In the genomic region with DNA sequence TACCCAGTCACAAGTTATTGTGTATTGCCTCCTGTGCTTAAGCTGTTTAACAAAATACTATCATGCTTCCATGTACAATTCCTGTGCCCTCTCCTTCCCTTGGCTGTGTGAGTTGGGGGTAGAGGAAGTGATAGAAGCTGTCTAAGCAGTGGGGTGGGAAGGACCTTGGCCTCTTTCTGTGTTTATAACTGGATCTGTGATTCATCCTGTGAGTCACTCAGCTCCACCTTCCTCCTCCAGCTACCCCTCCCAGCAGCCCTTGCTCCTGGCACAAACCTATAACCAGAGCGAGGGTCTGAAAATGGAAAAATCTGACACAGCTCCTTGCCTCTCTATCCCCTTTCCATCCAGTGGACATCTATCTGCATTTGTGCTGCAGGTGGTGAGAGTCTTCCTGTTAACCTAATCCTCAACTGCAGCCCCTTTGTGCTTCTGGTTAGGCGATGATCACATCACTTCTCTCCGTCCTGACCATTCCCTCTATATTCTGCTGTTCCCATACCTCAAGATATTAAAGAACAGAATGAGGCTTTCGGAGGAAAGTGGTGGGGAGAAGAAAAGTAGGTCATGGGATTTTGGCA, we compare ENCODE assay signal across 8 mouse cellular contexts. TPM values are rescaled to one million over a fixed set of nuclear protein-coding genes. Genes with fewer than 3 reads are reported as not detected.
DNase-seq lines count a peak whose midpoint lies in the region; ATAC-seq and TF ChIP-seq lines count a peak whose summit lies in the region.

No protein-coding gene starts in this region.

- no peak for ATAC-seq in megakaryocyte-erythroid progenitor cell, adult 5-6 weeks (replicated peaks; ENCODE audit: low FRiP score, low TSS enrichment, poor library complexity, severe bottlenecking)

- H3K27me3 ChIP-seq in liver, adult 2 months (ENCODE audit: control insufficient read depth, insufficient read depth, low read length) = no peaks in the 10 kb centered on the region

- TF ChIP-seq POLR2A in liver, adult 2 months (IDR thresholded peaks at IDR 0.05; ENCODE audit: extremely low read depth, insufficient read depth, low read length) = no peak

- H3K36me3 ChIP-seq in liver, adult 2 months (ENCODE audit: control insufficient read depth, insufficient read depth, low read length) = no peaks in the 10 kb centered on the region

- TF ChIP-seq CTCF in liver, adult 2 months (IDR thresholded peaks at IDR 0.05; ENCODE audit: low read depth, low read length) = no peak

- H3K9ac ChIP-seq in liver, adult 2 months (ENCODE audit: low read depth, low read length) = no peak overlapping the region

- H3K4me1 ChIP-seq in liver, adult 2 months (ENCODE audit: control insufficient read depth, insufficient read depth, low read length) = peaks cover 8% of the 10 kb centered on the region

- peak; percentile 36 for DNase-seq in liver, adult 2 months (ENCODE audit: extremely low read depth, low read depth, low spot score)
- DNase-seq in liver = no peak
- peak; percentile 58 for DNase-seq in cerebellum, adult 9-11 months
- DNase-seq in heart, adult 9 months (ENCODE audit: low spot score in 2 of 2) = peak; percentile 75 to 76
- DNase-seq in kidney, adult 9 months = peak; percentile 86
- peak; percentile 63 to 70 for DNase-seq in lung, adult 18-20 months
- DNase-seq in ovary, postnatal 14 days (ENCODE audit: low spot score) = peak; percentile 33

- 50% methylated on average over 4 of the region's 4 CpGs for WGBS in liver, adult 2 months

- no peak overlapping the region for H3K4me3 ChIP-seq in liver, adult 2 months (ENCODE audit: insufficient read depth, low read depth, low read length)

- H3K79me2 ChIP-seq in liver, adult 2 months (ENCODE audit: control insufficient read depth, insufficient read depth, low read length) = no peaks in the 10 kb centered on the region

- H3K27ac ChIP-seq in liver, adult 2 months (replicated peaks; ENCODE audit: insufficient read depth, low read depth, low read length) = no peak overlapping the region

RNA-seq across cellular contexts. Expression of gene Mtmr11, which starts 1.5 kb away (rescaled TPM):
- total RNA-seq in liver, adult 2 months (2014; rRNA removed) = 1.2 and 1.4 TPM in 2 replicates
- polyA plus RNA-seq in liver, adult 2 months (2012; rRNA removed) = 1.1 and 2.8 TPM in 2 replicates
- not detected in 2 replicates for total RNA-seq in megakaryocyte-erythroid progenitor cell, adult 5-6 weeks (2014; fragmentation: Nextera tagmentation)
- not detected in 2 replicates for total RNA-seq in megakaryocyte-erythroid progenitor cell, adult 5-6 weeks (2017)

RNA-seq across cellular contexts. Expression of gene Sf3b4, which starts 11.8 kb away (rescaled TPM):
- 2.7 and 5.2 TPM in 2 replicates for total RNA-seq in liver, adult 2 months (2014; rRNA removed)
- polyA plus RNA-seq in liver, adult 2 months (2012; rRNA removed) = 23.5 and 29.7 TPM in 2 replicates
- total RNA-seq in megakaryocyte-erythroid progenitor cell, adult 5-6 weeks (2014; fragmentation: Nextera tagmentation) = 139 and 173 TPM in 2 replicates
- total RNA-seq in megakaryocyte-erythroid progenitor cell, adult 5-6 weeks (2017) = 24.7 and 36.9 TPM in 2 replicates

RNA-seq across cellular contexts. Expression of gene Sv2a, which starts 20.6 kb away (rescaled TPM):
- under 0.01 and 0.07 TPM in 2 replicates for total RNA-seq in liver, adult 2 months (2014; rRNA removed)
- 0.04 and 0.66 TPM in 2 replicates for polyA plus RNA-seq in liver, adult 2 months (2012; rRNA removed)
- total RNA-seq in megakaryocyte-erythroid progenitor cell, adult 5-6 weeks (2014; fragmentation: Nextera tagmentation) = 1.0 TPM in 1 of 2 replicates, not detected in the other
- total RNA-seq in megakaryocyte-erythroid progenitor cell, adult 5-6 weeks (2017) = 0.30 TPM in 1 of 2 replicates, not detected in the other

RNA-seq across cellular contexts. Expression of gene Otud7b, which starts 56.0 kb away (rescaled TPM):
- total RNA-seq in liver, adult 2 months (2014; rRNA removed) = 8.9 and 11.9 TPM in 2 replicates
- polyA plus RNA-seq in liver, adult 2 months (2012; rRNA removed) = 5.9 and 6.8 TPM in 2 replicates
- 9.7 and 12.3 TPM in 2 replicates for total RNA-seq in megakaryocyte-erythroid progenitor cell, adult 5-6 weeks (2014; fragmentation: Nextera tagmentation)
- 11.7 and 15.5 TPM in 2 replicates for total RNA-seq in megakaryocyte-erythroid progenitor cell, adult 5-6 weeks (2017)

RNA-seq across cellular contexts. Expression of gene Bola1, which starts 59.2 kb away (rescaled TPM):
- total RNA-seq in liver, adult 2 months (2014; rRNA removed) = 68.7 and 74.7 TPM in 2 replicates
- polyA plus RNA-seq in liver, adult 2 months (2012; rRNA removed) = 44.0 and 56.0 TPM in 2 replicates
- total RNA-seq in megakaryocyte-erythroid progenitor cell, adult 5-6 weeks (2014; fragmentation: Nextera tagmentation) = 35.9 and 55.4 TPM in 2 replicates
- total RNA-seq in megakaryocyte-erythroid progenitor cell, adult 5-6 weeks (2017) = 39.3 and 44.8 TPM in 2 replicates
